Mouse (Mus musculus): Measurements from ENCODE around the gene Arhgap15. TPM values are rescaled to one million over a fixed set of nuclear protein-coding genes. Genes with fewer than 3 reads are reported as not detected.
A peak's percentile ranks its signal among the peaks of the same experiment; 100 is the strongest.

The Arhgap15 gene
- polyA plus RNA-seq, 1 experiment from 2014 or later, result not detected

DNA sequence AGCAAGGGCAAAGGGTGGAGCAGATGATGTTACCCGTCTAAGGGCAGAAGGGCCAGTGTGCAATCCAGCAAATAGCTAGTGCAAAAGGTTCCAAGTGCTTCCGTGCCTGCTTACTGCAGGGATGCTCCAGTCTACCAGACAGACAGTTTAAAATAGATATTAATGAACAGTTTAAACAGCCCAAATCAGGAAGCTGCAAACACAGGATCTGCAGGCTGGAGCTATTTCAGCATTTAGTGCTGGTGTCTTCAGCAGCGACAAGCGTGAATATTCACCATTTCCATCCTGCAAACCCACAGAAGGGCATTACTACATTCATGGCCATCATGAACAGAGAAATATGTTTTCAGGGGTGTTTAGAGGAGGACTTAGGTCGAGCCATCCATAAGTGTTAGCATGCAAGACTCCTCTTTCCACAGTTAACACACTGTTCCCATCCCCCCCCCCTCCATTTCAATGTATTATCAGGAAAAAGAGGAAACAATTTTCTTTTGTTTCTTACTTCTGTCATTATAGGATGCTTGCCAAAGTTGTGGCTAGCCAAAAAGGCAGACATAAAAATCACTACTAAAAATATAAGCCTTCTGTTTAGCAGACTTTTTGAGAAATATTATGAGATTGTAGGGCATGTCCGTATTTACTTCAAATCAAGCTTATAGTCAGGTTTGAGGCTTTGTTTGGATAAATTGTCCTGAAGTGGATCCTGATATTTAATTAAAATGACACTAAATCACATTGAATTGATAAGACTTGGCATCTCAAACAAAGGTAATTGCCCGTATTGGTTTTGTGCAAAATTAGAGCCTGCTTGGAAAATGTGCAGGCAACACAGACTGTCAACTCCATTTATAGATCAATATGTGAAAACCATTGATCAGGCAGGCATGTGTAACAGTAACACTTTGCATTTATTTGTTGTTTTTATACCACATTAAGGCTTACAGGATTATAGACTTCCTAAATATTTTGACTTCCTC is 35.4 kb downstream of the Arhgap15 start:
- ChIA-PET POLR2A (no interaction called here), CTCF (interaction anchor here (1.2 to 1.4 kb wide), 3 partner anchors 9 to 12 kb away, joined by 3 to 4 read pairs (median 4); no protein-coding TSS in a partner anchor)
- peaks cover 61% of the 10 kb centered on the region for H3K27me3 ChIP-seq
- ATAC-seq, result no peak
- TF ChIP-seq CTCF (IDR thresholded peaks at IDR 0.05), result no peak
- in situ Hi-C loops (cut with MboI; ENCODE audit: low pct_unique_long_range_greater_than_20kb), result no loop called here
- DNase-seq (ENCODE audit: low read depth, low spot score), result no peak

DNA sequence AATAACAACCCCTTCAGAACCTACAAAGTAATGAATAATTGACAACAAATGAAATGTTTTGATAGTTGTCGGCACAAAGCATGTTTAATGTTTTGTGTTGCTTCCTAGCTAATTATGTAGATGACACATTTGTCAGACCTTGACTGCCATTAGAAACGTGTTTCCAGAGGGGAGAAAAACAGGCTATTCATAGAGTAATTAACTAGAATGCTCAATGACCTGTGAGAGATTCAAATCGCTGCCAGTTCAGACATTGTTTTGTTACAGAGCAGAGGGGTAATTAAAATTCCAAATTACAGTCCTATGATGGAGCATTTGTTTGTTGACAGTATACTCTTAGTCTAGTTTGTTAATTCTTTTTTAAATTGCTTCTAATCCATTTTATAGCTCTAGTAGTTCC is 37.5 kb downstream of the Arhgap15 start:
- in situ Hi-C loops (cut with MboI; ENCODE audit: low pct_unique_long_range_greater_than_20kb), result no loop called here
- ChIA-PET POLR2A (no interaction called here), CTCF (no interaction called here)
- peaks cover 64% of the 10 kb centered on the region for H3K27me3 ChIP-seq
- no peak for ATAC-seq
- no peak for TF ChIP-seq CTCF (IDR thresholded peaks at IDR 0.05)
- no peak for DNase-seq (ENCODE audit: low read depth, low spot score)

DNA sequence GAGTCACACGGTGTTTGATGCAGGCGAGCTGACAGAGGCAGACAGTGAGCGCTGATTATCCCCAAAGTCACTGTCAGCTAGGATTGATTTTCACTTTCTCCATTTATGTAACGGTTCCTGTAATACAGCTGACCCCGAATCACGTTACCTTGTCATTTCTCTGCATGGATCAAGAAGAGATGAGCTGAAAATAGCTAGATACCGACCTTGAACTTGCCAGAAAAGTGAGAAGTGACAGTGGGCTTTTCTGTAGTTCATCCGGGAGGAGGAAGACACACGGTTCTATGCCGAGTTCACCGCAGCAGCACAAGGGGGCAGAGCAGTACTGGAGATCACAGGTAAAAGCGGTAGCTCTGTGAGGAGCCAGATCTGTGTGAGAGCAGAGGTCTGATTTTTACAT is 38.5 kb downstream of the Arhgap15 start:
- DNase-seq (ENCODE audit: low read depth, low spot score) (no peak), ATAC-seq (peak; percentile 71)
- peaks cover 58% of the 10 kb centered on the region for H3K27me3 ChIP-seq
- in situ Hi-C loops (cut with MboI; ENCODE audit: low pct_unique_long_range_greater_than_20kb), result no loop called here
- TF ChIP-seq CTCF (IDR thresholded peaks at IDR 0.05), result peak; percentile 66
- CTCF ChIA-PET, result no interaction called here
- POLR2A ChIA-PET, result no interaction called here

DNA sequence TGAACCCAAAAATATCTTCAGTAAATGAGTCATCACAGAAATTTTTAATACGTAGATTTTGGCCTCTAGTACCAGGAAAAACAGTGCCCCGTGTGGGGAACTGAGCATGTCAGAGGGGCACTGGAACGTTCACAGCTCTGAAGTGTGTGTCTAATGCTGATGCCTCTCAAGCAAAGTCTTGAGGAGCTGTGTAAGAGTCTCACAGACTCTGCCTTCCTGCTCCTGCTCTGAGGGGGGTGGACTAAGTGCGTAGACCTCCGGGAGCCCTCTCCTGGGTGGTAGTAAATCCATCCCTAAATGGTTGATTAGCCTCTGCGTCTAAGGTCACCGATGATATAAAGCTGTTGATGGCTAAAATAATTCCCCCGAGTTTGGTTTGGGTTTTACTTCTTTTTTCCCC is 39.9 kb downstream of the Arhgap15 start:
- no peak for TF ChIP-seq CTCF (IDR thresholded peaks at IDR 0.05)
- peaks cover 47% of the 10 kb centered on the region for H3K27me3 ChIP-seq
- DNase-seq (ENCODE audit: low read depth, low spot score), result no peak
- ChIA-PET POLR2A (no interaction called here), CTCF (no interaction called here)
- in situ Hi-C loops (cut with MboI; ENCODE audit: low pct_unique_long_range_greater_than_20kb), result no loop called here
- no peak for ATAC-seq

DNA sequence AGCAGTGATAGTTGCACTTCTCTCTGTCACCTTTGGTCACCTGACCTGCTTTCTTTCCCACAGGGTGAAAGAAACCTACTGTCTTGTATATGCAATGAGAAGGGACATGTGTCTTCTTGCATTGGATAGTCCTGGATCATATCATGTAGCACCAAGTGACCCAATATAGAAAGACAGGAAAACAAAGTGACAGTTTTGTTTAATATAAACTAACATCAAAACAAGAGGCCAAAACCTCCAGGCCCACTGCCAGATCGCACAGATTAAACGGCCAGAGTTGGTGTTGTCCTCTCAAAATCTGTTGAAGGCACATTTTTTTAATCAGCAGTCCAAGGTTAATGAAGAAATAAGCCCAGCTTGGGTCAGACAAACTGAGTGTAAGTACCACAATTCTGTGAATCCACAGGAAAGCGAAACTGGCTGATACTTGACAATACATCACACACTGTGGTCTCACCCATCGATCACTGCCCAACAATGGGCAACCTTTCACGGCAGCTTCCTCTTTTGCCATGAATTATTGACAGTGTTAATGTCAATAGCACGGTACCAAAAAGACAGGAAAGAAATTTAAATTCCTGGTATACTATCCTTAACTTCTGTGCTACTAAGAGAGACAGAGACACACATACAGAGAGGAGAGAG is 41.5 kb downstream of the Arhgap15 start:
- peaks cover 31% of the 10 kb centered on the region for H3K27me3 ChIP-seq
- DNase-seq (ENCODE audit: low read depth, low spot score), result no peak
- in situ Hi-C loops (cut with MboI; ENCODE audit: low pct_unique_long_range_greater_than_20kb), result no loop called here
- no peak for TF ChIP-seq CTCF (IDR thresholded peaks at IDR 0.05)
- POLR2A ChIA-PET, result no interaction called here
- CTCF ChIA-PET, result no interaction called here
- no peak for ATAC-seq

DNA sequence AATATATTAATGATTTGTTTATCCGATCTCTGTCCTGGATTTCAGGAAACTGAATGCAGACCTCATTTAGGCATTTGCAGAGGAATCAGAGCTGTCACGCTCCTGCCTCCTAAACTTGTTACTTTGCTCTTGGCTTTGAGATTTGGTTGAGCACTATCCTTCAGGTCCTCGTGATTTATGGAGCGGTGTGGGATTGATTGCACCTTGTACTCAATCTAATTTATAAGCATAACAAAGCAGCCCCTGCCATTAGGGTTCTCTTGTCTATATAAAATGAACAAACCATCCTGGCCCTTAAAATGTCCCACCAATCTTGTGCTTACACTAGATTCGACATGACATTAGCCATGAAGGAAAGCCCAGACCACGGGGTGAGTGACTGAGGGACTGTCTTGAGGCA is 43.0 kb downstream of the Arhgap15 start:
- in situ Hi-C loops (cut with MboI; ENCODE audit: low pct_unique_long_range_greater_than_20kb), result no loop called here
- DNase-seq (ENCODE audit: low read depth, low spot score), result no peak
- ChIA-PET CTCF (no interaction called here), POLR2A (no interaction called here)
- no peak for ATAC-seq
- H3K27me3 ChIP-seq, result peaks cover 17% of the 10 kb centered on the region
- TF ChIP-seq CTCF (IDR thresholded peaks at IDR 0.05), result no peak

DNA sequence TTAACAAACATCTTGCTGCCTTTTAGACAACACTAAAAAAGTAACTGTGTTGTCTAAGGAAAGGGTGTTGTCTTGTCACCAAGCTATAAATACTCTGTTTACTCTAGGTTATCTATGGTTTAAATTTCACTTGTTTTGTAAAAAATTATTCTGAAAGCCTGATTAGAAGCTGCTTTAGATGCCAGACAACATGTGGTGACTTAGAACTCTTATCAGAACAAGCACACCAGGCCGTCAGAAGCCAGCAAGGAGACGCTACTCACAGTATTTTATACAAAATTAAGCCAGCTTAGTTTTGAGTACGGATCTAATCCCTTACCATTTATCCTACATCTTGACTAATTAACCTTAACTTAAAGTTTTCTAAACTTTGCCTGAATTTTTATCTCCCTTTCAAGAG is 44.5 kb downstream of the Arhgap15 start:
- TF ChIP-seq CTCF (IDR thresholded peaks at IDR 0.05), result no peak
- CTCF ChIA-PET, result interaction anchor here (0.7 to 1.1 kb wide), 2 partner anchors 9 to 53 kb away, joined by 3 to 4 read pairs; no protein-coding TSS in a partner anchor
- POLR2A ChIA-PET, result no interaction called here
- in situ Hi-C loops (cut with MboI; ENCODE audit: low pct_unique_long_range_greater_than_20kb), result no loop called here
- H3K27me3 ChIP-seq, result peaks cover 3% of the 10 kb centered on the region
- ATAC-seq (no peak), DNase-seq (ENCODE audit: low read depth, low spot score) (no peak)

DNA sequence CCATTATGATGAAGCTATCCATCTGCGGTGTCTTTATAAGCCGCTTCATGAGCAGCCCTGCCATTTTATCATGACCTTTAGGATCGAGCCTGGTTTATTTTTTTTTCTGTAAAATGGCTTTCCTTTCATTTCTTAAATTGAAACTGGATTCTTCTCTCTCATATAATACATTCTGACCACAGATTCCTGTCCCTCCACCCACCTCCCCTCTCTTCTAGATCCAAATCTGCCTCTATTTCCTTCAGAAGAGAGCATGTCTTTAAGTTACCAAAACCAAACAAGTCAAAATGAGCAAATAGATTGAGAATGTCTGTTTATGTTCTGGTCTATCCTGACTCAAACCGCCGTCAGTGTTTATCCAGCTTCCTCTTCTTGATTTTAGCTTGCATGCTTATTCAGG is 46.1 kb downstream of the Arhgap15 start:
- ChIA-PET POLR2A (no interaction called here), CTCF (no interaction called here)
- DNase-seq (ENCODE audit: low read depth, low spot score), result no peak
- H3K27me3 ChIP-seq, result no peaks in the 10 kb centered on the region
- in situ Hi-C loops (cut with MboI; ENCODE audit: low pct_unique_long_range_greater_than_20kb), result no loop called here
- ATAC-seq, result no peak
- no peak for TF ChIP-seq CTCF (IDR thresholded peaks at IDR 0.05)

DNA sequence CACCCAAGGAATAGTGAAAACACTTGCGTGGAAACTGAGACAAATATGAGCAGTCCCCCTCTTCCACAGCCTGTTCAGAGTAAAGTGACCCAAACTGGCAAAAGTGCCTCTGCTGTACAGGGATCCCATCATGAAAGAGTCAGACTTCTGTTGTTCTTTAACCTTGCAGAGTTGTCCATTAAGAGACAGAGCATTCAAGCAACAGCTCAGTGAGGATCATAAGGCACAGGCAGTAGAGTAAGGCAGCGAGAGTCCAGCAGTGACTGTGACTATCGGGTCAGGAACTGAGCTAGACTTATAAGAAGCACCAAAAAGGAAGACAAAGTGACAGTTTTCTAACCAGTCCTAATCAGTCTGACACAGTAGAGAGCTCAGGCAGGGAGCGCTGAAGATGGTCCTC is 47.8 kb downstream of the Arhgap15 start:
- in situ Hi-C loops (cut with MboI; ENCODE audit: low pct_unique_long_range_greater_than_20kb), result no loop called here
- TF ChIP-seq CTCF (IDR thresholded peaks at IDR 0.05), result no peak
- peaks cover 2% of the 10 kb centered on the region for H3K27me3 ChIP-seq
- ChIA-PET POLR2A (no interaction called here), CTCF (interaction anchor here (1.3 kb wide), 1 partner anchor 19 kb away, joined by 4 read pairs; no protein-coding TSS in a partner anchor)
- DNase-seq (ENCODE audit: low read depth, low spot score) (no peak), ATAC-seq (no peak)

DNA sequence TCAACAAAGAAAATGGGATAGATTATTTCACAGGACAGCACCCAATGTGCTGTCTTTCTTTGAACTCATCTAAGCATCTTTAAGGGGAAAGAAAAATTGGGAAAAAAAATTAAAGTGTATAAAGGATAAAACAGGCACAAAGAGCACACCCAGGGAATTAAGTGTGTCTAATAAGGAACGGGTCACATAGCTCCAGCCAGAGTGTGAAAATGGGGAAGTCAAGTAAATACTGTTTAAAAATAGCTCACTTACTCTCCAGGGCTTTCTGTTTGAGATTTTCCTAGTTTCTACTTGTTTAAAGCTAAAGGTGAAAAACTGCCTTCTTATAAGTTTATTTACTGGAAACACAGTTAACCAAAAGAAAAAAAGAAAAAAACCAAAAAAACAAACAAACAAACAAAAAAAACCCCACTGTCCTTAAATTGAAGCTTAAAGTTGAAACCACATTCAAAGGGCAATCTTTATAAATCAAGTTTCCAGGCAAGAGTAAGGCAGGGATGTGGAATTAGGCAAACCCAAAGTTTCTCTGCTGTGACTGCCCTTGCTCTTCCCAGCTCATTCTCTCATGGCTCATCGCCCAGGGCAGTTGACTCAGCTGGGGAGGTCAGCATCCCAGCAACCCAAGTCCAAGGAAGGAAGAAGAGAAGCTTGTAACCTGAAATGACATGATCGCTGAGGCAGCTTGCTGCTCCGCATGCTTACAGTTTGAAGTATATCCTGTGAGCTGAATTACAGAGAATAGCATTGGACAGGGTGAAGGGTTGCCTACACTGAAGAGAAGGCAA is 57.5 kb downstream of the Arhgap15 start:
- ChIA-PET CTCF (no interaction called here), POLR2A (no interaction called here)
- in situ Hi-C loops (cut with MboI; ENCODE audit: low pct_unique_long_range_greater_than_20kb), result no loop called here
- ATAC-seq (no peak), DNase-seq (ENCODE audit: low read depth, low spot score) (no peak)
- peaks cover 4% of the 10 kb centered on the region for H3K27me3 ChIP-seq
- TF ChIP-seq CTCF (IDR thresholded peaks at IDR 0.05), result no peak

All from Patski (cell line).